Mouse (Mus musculus) spleen, postnatal 10 days (tissue): ENCODE data around the gene Fgfrl1.

Source experiments
- DNase-seq, 2 experiments: peaks; one replicate each; pipeline ENCODE4 v3.0.0; 2021 to 2022; ENCODE audit warnings: low spot score in 2 of 2

Fgfrl1 gene

DNA sequence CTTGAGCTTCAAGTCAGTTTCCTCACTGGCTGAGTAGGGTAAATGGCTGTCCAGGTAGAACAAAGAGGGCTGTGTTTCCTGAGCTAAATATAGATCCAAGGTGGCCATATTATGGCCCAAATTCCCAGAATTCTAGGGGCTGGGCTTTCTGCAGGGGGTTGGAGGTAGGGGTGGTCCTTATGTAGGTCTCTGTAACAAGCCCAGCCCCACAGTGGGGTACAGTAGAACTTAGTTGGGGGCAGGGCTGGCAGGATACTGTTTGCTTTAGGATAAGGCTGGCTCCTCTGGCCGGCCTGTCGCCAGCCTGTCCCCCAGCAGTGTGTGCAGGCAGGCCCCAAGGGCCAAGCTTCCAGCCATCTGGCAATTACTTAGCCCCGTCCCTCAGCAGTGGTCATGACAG lies 8.2 kb downstream of the Fgfrl1 start:
- no peak for DNase-seq

DNA sequence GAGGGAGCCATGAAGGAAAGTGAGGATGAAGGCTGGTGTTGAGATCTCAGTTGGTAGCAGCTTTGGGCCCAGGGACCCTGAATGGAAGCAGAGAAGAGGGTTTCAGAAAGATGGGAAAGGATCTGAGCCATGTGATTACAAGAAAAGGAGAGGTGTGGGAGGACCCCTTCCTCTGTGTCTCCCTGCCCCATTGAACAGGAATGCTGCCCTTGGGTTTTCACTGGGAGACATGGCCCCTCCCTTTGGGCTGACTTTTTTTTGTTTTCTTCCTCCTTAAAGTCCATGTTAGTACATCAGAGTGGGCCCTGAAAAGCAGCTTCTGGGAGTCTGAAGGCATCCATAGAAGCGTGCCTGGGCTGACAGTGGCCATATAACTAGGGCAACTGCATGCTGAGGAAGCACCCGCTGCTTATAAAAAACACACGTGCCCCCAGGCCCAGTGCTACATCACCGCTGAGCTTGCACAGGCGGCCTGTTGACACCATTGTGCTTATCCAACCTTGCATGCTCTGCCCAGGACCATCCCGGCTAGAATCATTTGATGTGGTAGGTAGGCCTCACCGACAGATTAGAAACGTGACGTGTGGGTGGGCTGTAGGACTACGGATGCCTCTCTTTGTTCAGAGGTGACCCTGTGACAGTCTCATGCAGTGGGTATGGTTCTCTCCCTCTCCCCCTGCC lies 9.3 kb downstream of the Fgfrl1 start:
- DNase-seq = no peak

DNA sequence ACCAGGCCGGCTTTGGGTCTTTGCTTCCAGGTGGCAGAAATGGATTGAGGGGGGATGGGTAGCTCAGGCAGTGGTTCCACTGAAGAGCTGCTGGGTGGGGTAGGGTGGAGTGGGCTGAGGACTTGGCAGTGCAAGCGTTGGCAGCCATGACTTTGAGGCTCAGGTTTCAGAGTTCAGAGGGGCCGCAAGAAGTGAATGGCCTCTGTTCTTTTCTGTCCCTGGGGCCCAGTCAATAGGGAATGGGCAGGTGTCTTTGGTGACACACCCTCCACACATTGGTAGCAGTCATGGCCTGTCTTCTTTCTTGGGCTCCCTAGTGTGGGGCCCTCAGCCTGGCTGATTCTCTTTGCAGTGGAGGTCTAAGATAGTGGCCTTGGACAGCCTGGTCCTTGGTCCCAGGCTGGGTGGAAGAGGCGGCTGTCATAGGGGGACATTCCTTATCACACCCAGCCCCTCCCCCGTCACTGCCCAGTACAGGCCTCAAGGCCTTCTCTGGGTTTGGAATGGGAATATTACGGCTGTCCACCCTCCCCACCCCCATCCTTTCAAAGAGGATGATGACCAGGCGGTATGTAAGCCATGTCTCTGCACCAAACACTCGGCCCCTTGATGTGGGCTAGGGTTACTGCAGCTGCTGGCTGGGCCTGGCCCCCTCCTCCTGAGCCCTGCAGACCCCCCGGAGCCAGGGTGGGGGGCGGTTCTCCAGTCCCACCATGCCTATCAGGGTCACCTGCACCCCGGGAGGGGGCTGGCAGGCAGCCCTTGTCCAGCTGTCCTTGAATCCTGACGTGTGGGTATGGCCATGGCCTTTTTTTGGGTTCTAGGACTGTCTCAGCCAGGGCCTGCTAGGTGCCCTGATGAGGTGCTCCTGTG lies 11.8 kb downstream of the Fgfrl1 start:
- no peak for DNase-seq

DNA sequence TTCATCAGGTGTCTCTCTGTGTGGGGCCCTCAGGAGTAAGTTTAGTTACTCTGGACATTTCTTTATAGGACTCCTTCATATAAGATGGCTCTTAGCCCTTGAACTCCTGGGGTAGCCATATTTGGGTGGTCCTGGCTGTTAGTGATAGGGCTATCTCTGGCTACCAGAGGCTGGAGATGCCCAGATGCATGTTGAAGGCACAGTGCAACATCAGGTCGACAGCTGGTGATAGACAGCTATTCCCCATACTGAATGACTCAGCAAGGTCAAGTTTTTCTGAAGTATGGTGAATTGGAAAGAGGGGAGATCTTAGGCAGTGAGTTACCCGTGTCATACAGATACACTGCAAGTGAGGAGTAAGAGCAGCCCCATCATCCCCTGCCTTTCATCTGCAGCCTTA lies 15.6 kb downstream of the Fgfrl1 start:
- DNase-seq = peak in 1 of 2 experiments; percentile 40

DNA sequence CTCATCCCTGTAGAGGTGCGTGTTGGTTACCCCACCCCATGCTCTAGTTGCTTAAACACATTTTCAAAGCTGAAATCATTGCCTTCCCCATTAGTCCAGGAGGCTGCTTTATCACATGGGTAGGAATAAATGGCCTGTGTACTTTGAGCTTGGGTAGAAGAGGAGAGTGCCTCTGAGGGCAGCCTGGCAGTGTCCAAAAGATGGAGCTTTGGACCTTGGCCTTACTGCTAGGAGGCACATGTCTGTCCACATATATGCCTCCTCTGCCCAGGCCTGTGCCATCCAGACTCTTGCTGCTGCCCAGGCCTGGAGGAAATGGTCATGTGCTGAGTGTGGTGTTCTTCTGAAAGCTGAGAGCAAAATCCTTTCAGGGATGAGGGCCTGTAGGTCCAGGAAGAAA lies 16.2 kb downstream of the Fgfrl1 start:
- no peak for DNase-seq

DNA sequence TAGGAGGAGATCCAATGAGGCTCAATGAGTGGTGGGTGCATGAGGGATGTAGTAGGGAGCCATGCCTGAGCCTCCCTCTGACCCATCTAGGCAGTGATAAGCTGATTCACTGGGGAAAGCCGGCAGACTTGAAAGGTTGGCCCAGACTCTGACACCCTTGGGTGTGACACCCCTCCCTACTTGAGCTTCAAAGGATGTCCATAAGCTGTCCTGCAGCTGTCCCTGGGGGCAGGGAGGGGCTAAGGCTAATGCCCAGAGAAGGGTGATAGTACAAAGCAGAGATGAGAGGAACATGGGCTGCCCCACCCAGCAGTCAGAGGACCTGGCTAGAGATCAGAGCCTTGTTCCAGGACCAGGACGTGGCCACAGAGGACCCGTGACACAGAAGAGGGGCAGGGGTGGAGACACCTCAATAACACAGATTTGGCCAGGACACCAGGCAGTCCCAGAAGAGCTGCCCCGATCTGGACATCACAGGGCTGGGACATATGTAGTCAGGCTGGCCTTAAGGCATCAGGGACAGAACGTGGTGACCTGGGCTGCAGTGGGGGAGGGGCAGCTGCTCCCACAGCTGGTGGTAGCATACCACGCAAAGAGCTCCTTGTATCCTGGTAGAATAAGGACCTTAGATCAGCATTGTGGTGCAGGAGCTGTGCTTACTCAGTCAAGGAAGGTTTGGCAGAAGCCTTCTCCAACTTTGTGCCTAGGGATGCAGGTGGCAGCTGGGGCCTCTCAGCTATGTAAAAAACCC lies 17.0 kb downstream of the Fgfrl1 start:
- DNase-seq = no peak

DNA sequence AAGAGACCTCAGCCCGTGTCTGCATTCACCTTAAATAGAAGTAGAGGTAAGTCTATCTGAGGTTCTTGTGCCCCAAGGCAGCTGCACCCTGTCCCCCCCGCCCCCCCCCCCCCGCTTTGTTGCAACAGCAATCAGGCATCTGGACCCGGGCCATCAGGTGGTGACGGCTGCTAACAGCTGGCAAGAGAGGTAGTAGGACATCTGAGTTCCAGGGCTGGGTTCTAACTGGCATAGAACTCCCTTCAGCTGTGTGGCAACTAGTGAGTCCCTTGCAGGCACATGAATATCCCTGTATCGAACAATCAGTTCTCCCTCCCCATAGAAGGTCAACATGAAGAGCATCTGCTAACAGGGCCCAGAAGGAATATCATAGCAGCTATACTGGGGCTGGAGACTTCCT lies 19.8 kb downstream of the Fgfrl1 start:
- DNase-seq = no peak

DNA sequence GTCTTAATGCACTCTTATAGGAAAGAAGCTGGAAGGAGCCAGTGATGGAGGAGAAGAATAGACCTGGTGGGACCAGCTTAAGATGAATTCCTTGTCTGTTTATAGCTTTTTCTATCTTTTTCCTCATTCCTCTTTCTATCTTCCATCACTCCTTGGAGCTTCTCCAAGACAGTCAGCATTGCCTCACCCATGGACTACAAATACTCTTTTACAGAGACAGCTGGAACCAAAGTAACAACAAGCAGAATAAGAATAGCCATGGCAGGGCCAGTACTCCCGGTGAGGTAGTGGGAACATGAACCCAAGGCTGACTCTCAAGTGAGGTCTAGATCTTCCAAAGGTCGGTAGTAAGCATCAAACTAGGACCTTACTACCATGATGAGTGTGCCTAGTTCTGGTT lies 20.9 kb downstream of the Fgfrl1 start:
- no peak for DNase-seq

DNA sequence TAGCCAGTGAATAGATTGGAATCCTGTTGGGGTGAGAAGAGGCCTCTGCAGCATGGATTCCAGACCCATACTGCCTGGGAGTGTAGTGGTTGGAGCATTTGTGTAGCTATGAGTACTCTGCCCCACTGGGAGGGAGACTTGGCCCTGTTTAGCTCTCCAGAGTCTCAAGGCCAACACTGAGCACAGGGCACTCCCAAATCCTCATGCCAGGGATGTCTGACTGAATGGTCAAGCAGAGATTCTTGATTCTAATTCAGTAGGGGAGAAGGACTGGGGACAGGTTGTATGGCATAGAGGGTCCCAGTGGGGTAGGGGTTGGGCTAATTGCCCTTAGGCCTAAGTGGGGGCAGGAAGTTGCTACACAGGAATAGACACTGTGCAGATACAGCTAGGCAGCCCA lies 21.5 kb downstream of the Fgfrl1 start:
- DNase-seq = no peak

DNA sequence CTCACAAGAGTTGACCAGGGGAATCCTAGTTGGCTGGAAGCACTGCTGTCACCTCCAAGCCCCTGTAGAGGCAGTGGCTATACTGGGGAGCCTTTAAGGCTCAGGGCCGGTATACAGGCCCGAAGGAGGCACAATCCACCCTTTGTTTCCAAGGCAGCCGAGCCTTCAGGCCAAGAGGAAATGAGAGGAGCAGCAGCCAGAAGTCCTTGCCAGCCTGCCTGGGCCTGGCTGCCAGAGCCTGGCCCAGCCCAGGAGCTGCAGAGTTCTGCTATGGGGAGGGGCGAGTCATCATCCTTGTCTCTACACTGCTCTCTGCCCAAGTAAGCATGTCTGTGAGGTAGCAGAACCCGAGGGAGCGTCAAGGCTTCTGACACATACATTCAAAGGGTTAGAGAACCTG lies 22.0 kb downstream of the Fgfrl1 start:
- DNase-seq = no peak

DNA sequence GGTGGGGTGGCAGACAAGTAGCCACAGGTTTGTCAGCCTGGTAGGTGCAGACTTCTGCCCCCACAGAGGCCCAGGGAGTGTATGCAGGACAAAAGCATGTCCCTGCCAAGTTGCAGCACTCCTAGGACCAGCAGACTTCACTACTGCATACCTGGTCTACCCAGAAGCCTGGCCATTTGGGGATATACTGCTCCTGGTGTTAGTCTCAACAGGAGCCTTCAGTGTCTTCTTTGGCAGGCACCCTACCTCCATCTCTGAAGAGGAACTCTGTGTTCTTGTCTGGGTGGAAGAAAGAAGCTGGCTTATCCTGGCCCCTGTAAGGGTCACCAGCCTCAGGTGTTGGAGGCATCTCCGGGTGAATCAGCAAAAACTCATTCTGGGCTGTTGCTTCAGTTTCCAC lies 23.8 kb downstream of the Fgfrl1 start:
- no peak for DNase-seq

DNA sequence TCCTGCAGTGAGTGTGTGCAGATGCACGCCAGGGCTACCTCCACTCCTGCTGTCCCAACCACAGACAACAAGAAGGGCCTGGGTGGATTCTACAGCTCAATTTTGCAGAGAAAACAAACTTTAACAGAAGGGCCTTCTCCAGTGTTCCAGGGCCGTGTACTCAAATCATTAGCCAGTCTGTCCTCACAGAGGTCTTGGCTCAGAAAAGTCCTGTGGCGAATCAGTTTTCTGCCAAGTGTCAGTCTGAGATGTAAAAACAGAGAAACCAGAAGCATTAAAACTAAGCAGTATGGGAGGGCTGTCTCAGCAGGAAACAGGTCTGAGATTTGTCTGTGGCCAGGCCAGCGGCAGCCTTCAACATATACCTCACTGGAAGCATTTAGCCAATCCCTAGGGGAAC lies 25.9 kb downstream of the Fgfrl1 start:
- no peak for DNase-seq

DNA sequence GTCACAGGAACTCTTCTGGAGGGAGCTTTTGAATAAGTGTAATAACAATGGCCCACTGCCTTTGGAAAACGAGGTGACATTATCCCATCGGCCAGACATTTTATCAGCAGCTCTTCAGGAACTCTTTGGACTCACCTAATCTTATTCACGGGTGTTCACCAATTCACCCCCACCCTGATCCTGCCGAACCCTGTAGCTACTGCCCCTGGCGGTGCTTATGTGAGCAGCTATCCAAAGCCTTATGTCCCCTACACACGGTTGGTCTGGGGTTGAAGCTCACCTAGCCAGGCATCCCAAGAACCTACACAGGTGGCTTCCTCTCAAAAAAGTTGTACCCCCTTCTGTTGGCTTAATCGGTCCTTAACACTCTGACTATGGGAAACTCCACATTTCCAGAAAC lies 27.6 kb downstream of the Fgfrl1 start:
- no peak for DNase-seq

DNA sequence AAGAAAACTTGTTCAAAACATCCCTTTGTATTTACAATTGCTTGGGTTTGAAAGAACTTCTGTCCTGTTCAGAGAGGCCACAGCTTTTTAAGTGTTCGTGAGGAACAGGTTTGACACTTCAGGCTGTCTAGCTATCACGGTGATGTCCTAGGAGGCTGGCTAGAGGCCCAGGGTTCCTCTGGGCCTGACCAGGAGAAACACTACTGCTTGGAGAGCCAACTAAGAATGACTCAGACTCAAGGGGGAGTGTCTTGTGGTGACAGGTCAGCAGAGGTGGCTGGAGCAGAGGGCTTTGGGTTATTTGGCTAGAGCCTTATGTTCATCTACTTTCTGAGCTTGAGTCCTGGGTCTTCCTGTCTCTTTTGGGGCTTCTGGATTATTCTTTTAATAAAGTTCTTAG lies 31.8 kb downstream of the Fgfrl1 start:
- DNase-seq = no peak

DNA sequence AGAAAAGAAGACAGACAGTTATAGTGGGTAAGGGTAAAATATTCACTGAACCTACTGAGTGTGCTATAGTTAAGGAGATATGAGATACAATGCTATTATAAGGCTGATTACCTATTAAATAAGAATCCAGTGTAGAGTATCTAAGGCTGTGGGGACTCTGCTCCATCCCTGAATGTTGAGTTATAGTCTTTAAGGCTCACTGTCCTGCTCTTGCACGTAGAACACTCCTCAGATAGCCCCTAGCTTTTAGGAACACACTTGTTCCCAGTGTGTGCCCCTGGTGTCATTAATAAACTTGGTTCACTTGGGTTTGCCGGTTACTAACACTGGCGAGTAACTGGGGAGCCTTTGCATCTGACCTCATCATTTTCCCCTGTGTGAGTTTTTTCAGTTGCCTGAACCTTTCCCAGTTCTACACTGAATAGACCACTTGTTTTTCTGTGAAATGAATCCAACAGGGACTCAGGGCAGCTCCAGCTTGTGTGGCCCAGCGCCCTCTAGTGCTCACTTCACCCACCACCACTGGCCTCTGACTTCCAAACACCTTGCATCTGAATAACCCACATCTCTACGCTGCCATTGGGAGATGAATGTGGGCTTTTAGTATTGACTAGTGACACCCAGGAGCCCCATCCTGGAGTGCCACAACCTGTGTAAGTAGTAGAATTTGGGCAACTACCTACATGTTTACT lies 34.5 kb downstream of the Fgfrl1 start:
- peak; percentile 39 to 79 for DNase-seq

DNA sequence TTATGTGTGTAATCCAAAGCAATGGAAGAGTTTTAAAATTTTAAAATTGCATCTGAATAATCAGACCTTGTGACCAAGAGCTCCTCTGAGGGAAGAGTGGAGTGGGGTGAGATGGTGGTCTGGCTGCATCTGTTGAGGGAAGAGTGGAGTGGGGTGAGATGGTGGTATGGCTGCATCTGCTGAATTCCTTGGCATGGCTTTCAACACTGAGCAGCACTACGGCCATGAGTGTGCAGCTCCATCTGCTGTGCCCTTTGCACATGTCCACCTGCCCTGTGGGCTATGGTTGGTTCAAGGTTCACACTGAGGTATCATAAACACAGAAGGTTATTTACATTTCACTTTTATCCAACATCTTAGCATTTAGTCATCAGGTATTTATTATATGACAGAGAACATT lies 35.2 kb downstream of the Fgfrl1 start:
- DNase-seq = no peak

DNA sequence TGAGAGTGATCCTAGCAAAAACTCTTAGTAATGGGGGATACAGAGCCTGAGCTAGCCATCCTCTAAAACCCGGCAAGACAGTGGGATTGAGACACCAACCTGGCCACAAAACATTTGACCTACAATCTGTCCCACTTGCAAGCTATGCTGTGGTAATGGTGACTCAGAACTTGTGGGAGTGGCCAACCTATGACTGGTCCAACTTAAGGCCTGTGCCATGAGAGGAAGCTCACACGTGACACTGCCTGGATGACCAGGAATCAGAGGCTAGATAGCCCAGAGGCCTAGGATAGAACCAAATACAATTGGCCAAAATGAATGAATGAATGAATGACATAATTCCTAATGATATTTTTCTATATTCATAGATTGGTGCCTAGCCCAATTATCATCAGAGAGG lies 49.7 kb downstream of the Fgfrl1 start:
- DNase-seq = no peak

DNA sequence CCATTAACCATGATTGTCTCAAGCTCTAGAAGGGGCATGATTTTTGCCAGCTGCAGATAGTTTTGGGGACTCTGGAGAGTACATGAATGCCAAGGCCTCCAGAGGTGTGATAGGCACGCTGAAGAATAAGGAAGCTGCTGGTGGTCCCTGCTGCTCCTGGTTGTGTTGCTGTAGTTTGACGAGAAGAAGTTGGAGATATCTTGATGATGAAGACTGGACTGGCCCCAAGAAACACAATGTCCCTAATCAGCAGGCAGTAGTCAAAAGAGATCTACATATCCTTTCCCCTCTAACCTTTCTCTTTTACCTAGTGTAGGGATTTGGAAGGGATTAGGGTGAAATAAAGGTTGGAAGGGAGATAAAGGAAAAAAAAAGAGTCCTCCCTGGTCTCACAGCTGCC lies 50.4 kb downstream of the Fgfrl1 start:
- no peak for DNase-seq

DNA sequence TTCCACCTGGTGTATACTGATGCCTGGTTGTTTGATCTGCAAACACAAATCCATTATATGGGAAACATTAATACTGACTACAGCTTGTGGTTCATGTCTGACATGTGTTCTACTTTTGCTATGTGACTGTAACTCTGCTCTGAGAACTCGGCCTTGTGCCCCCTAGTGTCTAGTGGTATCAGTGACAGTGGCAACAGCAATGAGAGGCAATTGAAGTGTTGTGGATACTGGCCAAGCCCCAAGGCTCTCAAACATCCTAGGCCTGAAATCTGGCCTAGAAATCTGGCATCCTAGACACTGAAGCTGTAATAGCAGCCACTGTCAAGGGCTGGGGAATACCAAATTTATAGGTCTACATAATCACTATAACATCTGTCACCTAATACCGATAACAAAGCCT lies 51.7 kb downstream of the Fgfrl1 start:
- DNase-seq = no peak

DNA sequence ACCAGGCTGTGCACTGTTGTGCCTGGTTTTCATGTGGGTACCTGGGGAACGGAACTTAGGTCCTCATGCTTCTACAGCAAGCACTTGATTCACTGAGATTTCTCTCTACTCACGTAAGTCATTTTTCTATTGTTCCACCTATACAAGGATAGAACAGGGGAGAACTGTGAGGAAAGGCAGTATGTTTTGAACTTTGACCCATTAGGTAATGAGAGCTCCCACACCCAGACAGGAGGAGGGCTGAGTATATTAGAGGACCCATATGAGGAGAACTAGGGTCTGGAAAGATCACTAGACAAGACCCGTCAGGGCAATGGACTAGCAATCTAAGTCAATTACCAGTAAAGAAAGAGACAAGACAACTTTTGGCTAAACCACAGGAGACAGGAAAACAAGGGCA lies 52.4 kb downstream of the Fgfrl1 start:
- no peak for DNase-seq

DNA sequence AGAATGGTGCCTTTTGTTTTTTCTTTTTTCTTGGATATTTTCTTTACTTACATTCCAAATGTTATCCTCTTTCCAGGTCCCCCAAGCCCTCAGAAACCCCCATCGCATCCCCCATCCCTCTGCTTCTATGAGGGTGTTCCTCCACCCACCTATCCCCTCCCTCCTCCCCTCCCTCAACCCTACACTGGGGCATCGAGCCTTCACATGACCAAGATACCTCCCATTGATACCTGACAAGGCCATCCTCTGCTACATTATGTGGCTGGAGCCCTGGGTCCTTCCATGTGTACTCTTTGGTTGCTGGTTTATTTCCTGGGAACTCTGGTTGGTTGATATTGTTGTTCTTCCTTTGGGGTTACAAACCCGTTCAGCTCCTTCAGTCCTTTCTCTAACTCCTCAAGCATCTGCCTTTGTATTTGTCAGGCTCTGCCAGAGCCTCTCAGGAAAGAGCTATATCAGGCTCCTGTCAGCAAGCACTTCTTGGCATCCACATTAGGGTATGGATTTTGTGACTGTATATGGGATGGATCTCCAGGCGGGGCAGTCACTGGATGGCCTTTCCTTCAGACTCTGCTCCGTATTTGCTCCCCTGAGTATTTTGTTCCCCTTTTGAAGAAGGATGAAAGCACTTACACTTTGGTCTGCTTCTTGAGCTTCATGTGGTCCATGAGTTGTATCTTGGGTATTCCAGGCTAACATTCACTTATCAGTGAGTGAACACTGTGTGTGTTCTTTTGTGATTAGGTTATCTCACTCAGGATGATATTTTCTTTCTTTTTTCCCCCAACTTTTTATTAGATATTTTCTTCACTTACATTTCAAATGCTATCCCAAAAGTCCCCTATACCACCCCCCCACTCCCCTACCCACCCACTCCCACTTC lies 58.4 kb downstream of the Fgfrl1 start:
- DNase-seq = peak in 1 of 2 experiments; percentile 23
